Mouse (Mus musculus): ENCODE measurements around the gene Ces2b.
"Not testable (repeated sequence)": the region's sequence is repeated elsewhere in the genome, so short reads cannot be mapped to it uniquely, and the experiment has no call there.

Ces2b gene

DNA sequence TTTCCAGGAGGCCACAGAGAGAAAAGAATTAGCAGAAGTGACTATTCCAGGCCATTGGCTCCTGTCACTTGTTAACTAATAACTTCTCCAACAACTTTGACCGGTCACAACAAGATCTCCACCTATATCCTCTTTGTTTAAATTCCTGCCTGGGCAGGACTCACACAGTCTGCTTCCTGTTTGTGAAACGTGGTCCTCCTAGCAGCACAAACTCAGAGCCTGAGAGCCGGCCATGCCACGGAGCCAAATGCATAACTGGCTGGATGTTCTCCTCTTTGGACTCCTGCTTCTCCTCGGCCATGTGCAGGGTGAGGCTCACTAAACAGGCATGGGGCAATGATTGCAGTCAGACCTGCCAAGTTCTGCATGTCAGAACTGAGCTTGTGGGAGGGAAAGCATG lies at the start of gene Ces2b:
Ces2b (plus strand) TSS at position 133 of the 400 bp plus-strand sequence.
- DNase-seq (ENCODE audit: low read depth) = no peak

DNA sequence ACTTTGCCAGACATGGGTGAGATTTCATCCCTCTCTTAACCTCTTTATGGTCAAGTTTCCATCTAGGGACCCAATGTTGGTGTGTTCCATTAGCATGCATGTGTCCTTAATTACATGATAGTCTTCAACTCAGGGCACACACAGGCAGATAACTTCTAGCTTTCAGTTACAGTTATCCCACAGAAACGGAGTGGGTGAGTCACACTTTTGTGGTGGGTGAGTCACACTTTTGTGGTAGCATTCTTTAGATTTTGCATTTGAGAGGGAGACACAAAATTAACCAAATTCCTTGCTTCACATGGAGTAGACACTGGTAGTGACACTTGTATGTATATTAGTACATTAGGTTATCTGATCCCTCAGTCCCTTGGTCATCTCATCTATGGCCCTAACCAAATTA lies 44.3 kb upstream of the Ces2b start:
- DNase-seq (ENCODE audit: low read depth) = no peak

DNA sequence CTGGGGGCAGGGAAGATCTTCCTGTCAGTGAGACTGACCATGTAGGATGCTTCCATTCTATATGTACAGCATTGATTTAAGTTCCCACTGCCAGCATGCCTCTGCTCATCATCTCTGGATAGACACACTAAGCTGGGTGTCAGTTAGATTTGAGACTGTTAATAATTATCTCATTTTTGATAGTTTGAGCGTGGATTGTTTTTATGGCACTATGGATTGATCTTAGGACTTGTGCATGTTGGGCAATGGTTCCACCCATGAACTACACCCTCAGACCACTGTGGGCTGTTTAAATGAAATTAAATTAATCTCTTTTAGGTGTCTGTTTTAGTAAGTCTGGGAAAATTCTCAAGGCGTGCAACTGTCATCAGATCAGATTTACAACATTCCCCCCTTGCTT lies 42.4 kb upstream of the Ces2b start:
- DNase-seq (ENCODE audit: low read depth) = no peak

DNA sequence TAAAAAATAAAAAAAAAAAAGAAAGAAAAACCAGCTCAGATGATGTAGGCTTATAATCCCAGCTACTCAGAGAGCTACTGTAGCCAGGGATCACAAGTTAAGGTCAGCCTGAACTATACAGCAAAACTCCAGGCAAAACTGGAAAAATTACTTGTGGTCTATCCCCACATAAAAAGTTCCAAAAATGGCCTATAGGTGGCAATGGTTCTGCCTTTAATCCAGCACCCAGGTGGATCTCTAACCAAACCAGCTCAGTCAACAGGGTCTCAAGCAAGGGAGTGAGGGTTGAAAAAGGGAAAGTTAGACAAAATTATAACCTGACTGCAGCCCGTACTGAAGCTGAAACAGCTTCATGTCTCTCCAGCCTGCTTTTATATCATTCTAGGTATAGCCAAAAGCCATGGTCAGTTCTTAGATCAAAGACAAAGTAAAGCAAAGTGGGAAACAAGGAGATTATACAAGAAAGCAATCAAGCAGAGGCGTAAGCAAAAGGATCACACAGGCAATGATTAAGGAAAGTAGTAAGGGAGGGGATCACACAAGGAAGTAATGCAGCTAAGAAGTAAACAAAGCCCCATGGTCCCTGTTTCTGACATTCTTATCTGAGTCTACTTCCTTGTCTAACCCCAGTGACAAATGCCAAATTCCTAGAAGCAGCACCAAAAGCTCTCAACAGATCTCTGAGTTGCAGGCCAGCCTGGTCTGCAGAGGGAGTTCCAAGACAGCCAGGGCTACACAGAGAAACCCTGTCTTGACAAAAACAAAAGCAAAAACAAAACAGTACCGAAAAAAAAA lies 41.3 kb upstream of the Ces2b start:
- DNase-seq (ENCODE audit: low read depth) = peak; percentile 20

DNA sequence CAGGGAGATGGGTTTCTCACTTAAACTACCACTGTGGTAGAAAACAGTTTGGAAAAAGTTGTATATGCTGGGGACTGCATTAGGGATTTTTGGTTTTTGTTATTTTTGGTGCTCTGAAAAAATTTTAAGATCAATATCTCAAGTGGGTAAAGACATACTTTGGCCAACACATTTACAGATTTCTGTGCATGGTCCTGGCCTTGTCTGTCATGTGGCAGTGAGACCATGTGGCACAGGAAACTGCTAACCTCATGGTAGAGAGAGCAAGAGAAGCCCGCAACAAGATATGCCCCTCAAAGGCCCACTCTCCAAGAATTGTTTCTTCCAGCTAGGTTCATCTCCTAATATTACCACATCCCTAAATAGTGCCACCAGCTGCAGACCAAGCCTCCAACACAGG lies 32.0 kb upstream of the Ces2b start:
- no peak for DNase-seq (ENCODE audit: low read depth)

DNA sequence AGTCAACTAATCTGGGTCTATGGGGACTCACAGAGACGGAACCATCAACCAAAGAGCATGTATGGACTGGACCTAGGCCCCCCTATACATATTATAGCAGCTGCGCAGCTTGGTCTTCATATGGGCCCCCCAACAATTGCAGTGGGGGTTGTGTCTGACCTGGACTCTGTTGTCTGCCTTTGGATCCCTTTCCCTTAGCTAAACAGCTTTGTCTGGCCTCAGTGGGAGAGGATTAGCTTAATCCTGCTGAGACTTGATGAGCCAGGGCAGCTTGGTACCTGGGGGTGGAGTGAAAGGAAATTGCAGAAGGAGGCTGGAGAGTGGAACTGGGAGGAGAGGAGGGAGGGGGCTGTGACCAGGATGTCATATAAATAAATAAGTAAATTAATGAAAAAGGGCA lies 25.2 kb upstream of the Ces2b start:
- no peak for DNase-seq (ENCODE audit: low read depth)

DNA sequence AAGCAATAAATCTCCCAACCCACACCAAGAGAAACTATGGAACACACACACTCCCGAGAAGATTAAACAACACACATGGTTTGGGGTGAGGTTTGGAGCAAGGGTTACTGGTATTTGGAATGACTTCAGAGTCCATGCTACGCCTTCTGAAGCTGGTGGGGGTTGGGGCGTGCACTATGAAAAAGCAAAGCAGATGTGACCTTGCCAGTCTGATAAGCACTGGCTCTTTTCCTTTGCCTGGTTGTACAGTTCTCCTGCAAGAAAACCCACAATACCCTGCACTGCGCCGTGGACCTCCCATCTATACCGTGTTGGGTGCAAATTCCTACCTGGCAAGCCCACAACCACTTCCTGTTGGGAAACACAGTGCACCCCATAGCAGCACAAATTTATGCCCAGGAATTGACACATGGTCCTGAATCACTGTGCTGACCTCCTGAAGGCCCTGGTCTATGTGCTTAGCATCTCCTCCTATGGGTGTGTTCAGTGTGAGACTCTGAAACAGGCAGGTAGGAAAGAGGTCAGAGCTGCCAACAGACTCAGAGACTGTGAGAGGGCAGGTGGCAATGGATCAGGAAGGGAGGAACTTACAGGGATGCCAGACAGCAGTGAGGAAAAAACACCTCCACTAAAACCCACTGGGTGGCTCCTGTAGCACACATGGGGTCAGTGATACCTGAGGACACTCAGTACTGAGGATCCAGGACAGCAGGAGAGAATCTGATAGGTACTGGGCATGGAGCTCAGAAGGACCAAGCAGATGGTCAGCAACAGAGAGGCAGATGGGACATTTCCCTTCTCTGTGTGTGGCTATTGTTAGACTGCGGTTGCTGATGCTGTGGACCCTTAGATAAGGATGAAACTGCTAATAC lies 22.6 kb upstream of the Ces2b start:
- DNase-seq (ENCODE audit: low read depth) = no peak

DNA sequence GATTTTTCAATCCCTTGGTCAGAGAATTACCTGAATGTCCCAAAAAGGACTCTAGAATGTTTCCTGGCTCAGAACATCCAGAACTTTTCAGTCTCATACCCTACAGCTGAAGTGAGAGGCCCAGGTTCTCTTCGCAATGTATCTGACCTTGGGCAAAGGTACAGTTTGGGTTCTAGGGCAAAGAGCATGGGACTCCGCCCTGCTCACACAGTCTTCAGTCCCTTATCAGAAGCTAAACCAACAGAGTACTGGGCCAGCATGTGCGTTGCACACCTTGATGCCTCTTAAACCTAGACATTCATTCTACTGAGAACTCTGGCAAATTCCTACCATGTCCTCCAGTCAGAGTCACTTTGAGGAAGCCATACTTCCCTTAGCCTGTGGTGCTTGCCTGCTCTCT lies 21.9 kb upstream of the Ces2b start:
- no peak for DNase-seq (ENCODE audit: low read depth)

DNA sequence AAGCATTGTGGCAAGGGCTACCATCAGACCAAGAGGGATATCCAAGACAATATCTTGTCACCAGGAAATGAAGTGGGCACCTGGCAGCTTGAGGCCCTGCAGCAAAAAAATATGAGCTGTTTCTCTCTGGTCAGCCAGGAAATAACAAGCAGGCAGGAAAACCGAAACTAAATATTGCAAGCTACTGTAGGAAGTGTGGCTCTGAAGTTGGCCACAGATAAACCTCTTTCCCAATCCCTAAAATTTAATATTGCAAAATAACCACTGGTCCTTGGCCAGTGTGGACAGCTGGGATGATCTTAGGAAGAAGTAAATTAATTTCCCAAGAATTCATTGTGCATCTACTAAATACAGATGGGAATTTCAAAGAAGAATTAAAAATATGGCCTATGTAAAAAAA lies 4.5 kb upstream of the Ces2b start:
- DNase-seq (ENCODE audit: low read depth) = no peak

DNA sequence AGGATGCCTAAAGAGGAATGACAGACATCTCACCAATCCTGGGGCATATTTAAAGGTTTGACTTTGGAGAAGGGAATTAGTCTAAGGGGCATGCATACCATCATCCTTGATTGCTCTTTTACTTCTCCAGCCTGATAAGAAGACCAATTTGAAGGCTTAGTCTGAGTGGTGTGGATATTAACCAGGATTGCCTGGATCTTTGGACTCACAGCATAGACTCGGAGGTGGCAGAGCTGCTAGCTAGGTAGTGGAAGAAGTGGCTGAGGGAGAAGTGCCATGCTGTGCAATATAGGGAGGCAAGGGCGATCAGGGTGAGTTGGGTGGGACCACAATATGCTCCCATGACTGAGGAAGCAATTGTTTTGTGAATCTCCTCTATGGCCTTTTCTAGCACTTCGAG lies 3.2 kb upstream of the Ces2b start:
- no peak for DNase-seq (ENCODE audit: low read depth)

DNA sequence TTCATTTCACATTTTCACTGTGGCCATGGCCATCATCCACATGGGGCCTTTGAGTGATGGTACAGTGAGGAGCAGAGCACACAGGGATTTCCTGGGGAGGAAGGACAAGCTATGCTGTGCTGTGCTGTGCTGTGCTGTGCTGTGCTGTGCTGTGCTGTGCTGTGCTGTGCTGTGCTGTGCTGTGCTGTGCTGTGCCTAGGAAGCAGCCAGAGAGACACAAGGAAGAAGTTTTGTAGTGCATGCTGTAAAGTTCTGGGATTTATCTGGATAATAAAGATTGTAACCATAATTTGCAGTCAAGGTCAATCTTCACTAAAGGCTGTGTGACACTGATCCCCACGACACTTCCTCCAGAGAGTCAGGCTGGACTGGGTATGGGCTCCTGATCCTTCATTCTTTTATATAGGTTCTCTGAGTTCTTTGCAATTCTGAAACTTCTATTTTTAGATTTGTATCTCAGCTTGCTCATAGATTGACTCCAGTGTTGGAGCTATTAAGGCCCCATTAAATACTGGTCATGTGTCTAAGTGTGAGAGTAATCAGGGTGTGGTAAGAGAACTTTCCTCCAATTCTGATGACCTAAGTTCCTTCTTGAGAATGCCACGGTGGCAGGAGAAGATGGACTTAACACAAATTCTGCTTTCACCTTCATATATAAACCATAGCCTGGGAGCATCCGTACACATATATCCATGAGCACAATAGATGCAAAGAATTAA lies 10.1 kb downstream of the Ces2b start:
- DNase-seq (ENCODE audit: low read depth) = no peak

DNA sequence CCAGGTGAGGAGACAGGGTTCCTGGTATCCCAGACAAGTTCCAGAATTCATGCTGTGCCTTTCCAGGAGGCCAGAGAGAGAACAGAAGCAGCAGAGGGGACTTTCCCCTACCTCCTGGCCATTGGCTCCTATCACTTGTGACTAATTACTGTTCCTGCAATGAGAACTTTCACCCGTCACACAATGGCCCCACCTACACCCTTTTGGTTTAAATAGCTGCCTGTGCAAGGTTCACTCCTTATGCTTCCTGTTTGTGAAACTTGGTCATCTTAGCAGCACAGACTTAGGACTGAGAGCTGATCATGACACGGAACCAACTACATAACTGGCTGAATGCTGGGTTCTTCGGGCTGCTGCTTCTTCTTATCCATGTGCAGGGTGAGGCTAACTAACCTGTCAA lies 15.5 kb downstream of the Ces2b start, which contains the start of gene Ces2c:
Ces2c (plus strand) TSS at position 238 of the 400 bp plus-strand sequence.
- DNase-seq (ENCODE audit: low read depth) = no peak

DNA sequence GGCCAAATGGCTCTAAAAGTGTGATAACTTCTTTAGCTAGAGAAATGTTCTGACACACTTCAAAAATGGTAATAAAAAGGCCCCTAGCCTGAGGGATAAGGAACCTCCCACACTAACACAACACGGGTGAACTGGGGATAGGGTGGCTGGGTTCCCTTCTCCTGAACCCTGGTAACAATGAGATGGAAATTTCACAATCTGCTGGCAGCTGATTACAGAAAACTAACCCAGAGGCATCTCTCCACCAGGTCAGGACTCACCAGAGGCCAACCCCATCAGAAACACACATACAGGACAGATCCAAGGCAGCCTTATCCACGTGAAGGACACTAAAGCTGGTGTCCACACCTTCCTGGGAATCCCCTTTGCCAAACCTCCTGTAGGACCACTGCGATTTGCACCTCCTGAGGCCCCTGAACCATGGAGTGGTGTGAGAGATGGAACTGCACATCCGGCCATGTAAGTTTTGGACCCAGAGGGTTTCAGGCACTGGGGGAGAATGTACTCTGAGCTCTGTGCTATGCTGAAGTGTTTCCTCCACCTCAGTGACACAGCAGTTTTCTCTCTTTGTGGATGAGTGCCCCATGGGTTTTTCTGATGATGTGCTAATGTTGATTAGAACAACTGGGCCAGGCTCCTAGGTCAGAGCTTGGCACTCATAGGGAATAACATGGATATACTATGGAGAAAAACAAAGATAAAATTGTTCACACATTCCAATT lies 16.5 kb downstream of the Ces2b start:
- DNase-seq (ENCODE audit: low read depth) = no peak

DNA sequence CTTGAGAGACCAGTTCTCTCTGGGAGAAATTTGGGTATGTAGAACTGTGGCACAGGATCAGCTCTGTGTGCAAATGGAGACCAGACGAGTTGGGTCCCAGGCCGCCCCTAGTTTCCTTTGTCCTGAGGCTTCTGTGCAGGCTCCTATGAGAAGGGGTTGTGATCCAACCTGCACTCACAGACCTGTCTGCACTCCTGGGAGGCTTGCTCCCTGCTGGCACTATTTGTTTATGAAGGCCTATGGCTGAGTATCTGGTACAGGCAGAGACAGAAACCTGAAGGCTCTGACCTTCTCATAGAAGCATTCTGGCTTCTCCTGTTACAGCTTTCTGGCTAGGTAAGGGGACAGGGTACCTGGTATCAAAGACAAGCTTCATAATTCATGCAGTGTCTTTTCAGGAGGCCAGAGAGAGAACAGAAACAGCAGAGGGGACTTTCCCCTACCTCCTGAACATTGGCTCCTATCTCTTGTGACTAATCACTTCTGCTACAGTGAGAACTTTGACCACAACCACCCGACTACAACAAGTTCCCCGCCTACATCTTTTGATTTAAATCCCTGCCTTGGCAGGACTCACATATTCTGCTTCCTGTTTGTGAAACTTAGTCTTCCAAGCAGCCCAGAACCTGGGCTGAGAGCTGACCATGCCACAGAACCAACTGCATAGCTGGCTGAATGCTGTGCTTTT lies 35.6 kb downstream of the Ces2b start:
- DNase-seq (ENCODE audit: low read depth) = not testable (repeated sequence)

DNA sequence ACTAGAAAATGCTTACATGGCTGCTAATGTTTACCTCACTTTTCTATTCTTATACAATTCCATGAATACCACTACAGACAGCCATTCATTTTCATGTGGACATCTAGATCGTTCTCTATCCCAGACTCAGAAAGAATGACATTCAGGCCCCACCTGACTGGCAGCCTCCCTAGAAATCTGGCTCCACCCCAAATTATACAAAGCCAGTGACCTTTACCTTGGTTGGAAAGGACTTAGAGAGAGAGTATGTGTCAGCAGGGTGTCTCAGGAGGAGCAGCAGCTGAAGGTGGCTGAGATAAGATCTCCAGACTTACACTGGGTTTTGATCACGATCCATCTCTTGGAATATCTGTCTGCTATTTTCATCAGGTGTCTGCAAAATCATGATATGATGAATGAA lies 37.5 kb downstream of the Ces2b start:
- DNase-seq (ENCODE audit: low read depth) = not testable (repeated sequence)

DNA sequence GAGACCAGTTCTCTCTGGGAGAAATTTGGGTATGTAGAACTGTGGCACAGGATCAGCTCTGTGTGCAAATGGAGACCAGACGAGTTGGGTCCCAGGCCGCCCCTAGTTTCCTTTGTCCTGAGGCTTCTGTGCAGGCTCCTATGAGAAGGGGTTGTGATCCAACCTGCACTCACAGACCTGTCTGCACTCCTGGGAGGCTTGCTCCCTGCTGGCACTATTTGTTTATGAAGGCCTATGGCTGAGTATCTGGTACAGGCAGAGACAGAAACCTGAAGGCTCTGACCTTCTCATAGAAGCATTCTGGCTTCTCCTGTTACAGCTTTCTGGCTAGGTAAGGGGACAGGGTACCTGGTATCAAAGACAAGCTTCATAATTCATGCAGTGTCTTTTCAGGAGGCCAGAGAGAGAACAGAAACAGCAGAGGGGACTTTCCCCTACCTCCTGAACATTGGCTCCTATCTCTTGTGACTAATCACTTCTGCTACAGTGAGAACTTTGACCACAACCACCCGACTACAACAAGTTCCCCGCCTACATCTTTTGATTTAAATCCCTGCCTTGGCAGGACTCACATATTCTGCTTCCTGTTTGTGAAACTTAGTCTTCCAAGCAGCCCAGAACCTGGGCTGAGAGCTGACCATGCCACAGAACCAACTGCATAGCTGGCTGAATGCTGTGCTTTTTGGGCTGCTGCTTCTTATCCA lies 55.0 kb downstream of the Ces2b start:
- DNase-seq (ENCODE audit: low read depth) = not testable (repeated sequence)
